Mouse (Mus musculus) cerebellum, adult 9-10 months (tissue): ENCODE results near the gene Fam171a2.

Experiments used
- DNase-seq: peaks from one replicate; pipeline ENCODE4 v3.0.0; 2022

Gene Fam171a2

DNA sequence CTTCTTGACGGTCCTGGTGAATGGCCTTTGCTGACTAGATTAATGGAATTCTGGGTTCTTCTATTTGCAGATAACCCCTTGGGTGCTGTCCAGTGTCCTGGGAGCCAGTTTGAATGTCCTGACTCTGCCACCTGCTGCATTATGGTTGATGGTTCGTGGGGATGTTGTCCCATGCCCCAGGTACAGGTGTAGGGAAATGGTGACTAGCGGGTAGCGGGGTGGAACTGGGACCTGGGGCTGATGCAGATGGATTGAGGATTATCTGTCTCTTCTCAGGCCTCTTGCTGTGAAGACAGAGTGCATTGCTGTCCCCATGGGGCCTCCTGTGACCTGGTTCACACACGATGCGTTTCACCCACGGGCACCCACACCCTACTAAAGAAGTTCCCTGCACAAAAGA, 13.6 kb downstream of the Fam171a2 start:
- peak; percentile 58 for DNase-seq

DNA sequence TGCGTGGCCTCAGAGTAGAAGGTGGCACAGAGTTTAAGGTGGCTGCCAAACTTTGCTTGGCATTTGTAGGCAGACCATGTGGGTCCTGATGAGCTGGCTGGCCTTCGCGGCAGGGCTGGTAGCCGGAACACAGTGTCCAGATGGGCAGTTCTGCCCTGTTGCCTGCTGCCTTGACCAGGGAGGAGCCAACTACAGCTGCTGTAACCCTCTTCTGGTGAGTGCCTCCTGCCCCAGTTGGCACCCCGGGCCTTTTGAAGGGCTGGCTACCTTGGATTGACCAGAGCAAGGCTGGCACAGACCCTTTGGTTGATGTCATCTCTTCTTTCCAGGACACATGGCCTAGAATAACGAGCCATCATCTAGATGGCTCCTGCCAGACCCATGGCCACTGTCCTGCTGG, 14.6 kb downstream of the Fam171a2 start:
- peak; percentile 85 for DNase-seq

DNA sequence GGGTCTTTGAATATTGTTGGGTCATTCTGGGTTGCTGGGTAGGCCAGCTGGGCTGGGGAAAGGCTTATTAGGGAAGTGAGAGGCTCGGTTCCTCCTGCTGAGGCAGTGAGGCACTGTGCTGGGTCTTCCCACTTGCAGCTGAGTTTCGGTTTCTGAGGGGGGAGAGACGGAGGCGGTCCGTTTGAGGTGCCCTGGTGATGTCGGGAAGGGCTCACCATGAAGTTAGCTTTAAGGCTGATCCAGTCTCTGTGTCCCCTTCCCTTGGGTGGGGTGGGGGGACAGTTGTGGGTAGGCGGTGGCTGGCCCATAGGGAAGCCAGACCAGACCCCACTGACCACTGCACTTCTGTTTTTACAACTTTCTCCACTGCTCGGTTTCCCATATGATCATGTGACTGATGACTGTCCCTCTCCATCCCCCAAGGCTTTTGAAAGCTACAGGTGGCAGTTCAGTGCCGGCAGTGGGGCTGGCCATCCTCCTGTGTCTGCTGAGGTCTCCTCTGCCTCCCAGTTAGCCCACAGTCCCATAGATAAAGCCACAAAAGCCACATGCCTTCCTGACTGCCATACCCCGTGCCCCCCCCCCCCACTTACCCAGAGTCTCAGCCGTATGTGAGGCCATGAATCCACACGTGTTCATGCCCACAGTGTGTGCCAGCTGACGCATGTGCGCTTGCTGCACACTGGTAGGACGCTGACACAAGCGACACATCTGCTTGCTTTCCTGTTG, 15.2 kb downstream of the Fam171a2 start:
- DNase-seq, result peak; percentile 61

DNA sequence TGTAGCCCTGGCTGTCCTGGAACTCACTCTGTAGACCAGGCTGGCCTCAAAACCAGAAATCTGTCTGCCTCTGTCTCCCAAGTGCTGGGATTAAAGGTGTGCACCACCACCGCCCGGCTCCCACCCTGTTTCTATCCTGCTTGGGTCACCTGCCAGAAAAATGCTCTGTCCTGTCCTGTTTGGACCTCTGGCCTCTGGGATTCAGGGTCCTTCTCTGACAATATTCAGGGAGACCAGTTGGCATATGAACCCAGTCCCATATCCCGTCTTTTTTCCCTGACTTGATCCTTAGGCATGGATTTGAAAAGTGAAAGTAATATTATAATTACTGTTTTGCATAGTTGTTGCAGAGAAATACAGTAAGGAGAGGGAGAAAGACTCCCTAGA, 15.8 kb downstream of the Fam171a2 start:
- DNase-seq, result peak; percentile 58

DNA sequence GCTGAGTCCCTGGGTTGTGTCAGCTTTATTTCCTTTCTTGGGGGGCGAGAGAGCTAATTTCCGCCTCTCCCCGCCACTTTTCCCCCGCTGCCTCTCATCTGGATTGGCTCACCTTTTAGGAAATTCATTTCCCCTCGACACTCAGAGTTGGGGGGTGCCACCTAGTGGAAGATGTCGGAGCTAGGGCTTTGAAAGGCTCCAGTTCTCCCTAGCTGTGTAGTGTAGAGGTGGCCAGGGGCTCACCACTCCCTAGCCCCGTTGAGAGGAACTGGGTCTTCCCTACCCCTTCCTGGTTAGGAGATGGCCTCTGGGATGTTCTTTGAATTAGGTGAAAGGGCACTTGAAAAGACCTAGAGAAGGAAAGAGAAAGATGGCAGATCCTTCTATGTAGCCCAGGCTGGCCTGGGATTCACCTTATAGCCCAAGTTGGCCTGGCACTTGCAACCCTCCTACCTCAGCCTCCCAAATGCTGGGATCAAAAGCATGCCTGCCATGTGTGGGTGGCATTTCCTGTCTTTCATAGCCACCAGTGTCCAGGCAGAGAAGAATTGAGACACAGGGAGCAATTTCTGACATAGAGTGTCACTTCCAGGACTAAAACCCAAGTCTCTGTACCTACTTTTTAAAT, 16.4 kb downstream of the Fam171a2 start:
- peak; percentile 87 for DNase-seq

DNA sequence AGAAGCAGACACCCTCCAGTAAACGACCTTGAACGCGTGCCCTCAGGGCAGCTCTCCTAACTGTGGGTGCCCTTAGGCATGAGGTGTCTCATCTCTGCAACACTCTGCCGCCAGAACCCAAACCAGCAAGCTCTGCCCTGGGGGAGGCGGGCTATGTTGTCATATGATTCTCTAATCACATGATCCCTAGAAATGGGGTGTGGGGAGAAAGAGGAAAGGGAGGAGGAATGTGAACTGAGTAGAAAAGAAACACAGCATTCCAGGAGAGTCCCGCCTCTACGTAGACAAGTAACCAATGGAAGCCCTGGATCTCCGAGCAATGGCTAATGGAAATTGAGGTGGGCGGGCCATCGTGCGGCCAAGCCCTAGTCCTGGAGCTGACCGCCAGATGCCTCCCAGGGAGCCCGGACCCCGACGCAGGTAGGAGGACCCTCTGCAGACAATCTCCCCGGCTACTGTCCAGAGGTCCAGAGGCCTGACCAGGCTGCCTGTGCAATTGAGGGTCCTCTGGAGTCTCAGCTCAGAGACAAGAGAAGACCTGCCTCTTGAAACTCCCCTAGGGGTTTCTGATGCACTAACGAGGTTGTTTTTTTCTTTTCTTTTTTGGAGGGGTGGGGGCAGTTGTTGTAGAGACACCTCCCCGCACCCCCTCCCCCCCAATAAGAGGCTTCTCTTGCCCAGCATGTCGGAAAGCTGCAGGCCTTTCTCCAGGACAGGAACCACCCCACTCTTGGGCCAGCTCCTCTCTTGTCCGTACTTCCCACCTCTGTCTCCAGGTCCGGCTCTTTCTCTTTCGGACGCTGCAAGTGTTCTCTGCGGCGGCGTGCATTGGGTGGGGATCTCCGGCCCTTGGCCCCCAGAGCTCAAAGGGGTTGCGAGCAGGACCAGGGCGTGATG, 17.1 kb downstream of the Fam171a2 start, which contains the start of gene Grn:
Grn (plus strand) TSS at position 195 of the 897 bp plus-strand sequence.
- peak; percentile 98 for DNase-seq

DNA sequence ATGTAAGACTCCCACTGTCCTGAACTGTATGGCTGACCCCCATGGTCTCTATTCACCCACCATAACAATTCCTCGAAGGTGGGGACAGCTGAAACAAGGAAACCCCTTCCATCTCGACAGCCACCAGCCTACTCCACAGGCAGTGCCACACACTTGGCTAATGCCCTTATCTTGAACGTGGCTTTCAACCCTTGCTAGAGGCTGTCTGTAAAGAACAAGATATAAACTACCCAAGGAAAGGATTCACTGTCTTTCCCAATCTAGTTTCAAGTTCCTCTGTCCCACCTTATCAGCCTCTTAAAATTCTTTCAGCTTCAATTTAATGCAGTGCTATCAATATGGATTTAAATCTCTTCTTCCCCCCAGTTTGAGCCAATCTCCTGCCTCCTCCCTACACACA, 17.9 kb downstream of the Fam171a2 start:
- DNase-seq, result no peak

DNA sequence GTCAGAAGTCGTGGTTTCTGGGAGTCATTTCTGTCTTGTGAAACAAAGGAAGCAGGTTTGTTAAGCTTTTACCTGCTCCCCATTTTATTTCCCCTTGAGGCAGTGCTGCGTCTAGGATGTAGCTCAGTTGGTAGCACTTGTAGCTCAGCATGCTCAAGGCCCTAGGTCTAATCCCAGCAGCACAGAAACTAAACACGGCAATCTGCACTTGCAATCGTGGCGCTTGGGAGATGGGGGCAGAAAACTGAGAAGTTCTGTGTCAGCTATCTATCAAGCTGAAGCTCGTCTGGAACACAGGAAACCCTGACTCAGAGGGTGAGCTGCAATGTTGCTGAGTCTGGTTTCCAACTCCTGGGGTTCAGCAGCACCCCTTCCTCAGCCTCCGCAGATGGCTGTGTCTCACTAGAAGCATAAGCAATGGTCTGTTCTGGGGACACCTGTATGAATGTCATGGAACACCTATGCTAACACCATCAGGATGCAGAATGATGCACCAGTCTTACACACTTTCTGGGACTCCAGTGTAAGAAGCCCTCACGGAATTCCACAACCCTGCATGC, 18.4 kb downstream of the Fam171a2 start:
- peak; percentile 53 for DNase-seq

DNA sequence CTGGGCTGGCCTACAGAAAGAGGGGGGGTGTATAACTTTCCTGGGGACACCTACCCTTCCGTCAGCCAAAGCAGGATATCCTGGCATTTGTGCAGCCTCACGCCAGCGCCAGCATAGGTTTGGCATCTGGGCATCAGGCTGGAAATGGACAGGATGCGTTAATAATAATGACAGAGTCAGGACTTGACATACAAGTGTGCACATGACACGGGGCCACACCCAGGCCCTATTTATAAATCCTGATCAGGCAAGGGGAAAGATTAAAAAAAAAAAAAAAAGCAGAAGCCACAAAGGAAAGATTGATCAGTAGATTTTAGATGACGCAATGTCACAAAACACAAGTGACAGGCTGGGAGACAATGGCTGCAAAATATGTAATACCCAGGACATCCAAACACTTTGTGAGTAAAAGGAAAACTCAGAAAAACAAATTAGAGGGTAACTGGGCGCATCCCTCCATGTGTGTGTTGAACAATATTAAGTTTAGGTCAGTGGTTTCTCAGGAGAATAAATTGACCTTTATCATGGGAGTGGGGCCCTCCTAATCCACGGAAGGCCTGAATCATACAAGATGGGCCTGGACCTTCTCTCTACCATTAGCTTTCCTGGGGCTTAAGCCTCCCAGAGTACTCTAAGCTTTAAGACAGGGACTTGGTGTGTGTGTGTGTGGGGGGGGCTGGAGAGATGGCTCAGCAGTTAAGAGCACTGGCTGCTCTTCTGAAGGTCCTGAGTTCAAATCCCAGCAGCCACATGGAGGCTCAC, 21.7 kb downstream of the Fam171a2 start:
- peak; percentile 8 for DNase-seq

DNA sequence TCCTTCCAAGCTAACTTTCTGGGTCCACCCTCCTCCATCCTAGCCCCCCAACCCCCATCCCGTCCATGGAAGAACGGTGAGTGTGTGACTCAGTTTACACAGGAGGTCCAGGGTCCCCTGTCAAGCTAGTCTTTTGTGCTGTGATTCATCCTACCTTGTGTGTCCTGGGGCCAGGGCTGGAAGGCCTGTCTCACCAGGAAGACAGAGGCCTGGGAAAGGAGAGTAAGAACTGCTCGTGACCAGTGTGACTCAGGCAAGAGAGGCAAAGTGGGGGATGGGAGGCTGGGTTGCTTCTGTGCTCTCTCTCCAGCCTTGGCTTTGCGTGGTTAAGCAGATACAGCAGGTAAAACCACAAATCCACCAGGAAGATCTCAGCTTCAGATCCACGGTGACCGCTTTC, 22.8 kb downstream of the Fam171a2 start:
- DNase-seq, result peak; percentile 14

DNA sequence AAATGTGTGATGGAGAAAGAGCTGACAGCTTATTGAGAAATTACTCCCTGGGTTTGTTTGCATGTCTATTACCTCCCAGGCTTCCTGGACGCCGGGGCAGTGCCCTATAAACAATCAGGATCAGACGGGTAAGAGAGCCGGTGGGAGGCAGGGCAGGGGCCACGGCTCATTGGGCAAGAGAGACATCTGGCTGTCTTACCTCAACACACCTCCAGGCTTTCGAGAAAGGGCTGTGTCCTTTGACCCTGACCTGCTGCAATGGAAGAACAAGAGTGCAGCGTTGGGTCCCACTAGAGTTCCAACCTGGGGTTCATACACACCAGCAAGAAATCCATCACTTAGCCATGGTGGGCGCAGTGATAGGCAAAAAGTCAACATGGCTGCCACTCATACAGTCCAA, 25.9 kb downstream of the Fam171a2 start:
- DNase-seq, result no peak

DNA sequence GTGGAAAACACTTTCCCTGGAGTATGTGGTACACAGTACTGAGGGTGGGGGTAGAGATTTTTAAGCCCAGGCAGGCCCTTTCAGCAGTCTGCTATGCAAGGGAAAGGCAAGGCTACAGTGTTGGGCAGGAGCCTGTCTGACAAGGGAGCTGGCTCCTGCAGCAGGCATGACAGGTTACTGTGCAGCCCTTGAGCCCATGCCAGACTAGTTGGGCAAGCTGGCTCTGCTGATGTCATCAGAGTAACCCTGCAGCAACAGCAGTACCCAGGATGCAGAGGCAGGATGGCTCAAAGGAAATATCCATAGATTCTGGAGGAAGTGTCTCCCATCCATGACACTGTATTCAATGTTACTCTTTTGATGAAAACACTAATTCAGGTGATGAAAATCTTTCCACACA, 28.6 kb downstream of the Fam171a2 start:
- DNase-seq, result peak; percentile 3

DNA sequence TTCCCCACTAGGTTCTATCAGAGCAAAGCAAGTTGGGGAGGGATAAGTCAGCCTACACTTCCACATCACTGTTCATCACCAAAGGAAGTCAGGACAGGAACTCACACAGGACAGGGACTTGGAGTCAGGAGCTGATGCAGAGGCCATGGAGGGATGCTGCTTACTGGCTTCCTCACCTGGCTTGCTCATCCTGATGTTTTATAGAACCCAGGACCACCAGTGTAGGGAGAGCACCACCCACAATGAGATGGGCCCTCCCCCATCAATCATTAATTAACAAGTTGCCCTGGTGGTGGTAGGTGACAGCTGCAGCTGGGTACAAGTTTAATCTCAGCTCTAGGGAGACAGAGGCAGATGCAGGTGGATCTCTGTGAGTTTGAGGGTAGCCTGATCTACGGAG, 30.3 kb downstream of the Fam171a2 start:
- peak; percentile 9 for DNase-seq

DNA sequence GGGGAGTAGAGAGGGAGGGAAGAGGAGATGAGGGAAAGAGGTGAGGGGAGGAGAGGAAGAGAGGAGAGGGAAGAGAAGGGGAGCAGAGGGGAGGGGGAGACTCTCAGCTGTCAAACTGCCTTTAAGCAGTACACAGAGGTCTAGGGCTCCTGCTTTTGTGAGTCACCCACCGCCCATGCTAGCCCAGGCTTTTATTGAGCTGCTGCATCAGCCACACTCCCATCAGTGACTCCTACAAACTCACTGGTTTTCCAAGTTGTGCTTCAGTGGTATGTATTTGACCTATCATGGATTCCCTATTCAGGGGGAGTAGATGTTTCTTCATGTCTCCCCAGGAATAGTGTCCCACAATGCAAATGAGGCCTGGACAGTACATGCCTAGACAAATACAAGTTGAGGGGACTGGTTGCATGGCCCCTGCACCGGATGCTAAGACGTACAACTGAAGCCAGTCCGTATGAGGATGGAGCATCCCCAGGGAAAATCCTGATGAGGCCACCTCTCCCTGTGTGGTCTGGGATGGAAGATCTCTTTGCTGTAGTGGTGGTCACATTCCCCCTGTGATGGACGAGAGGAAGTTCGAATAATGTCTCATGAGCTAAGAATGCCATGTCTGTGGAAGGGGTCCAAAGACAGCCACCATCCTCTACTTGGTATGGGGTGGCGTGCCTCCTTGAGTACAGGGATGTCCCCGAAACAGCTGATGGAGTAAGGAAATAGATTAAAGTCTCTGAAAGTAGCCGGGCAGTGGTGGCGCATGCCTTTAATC, 32.3 kb downstream of the Fam171a2 start:
- peak; percentile 3 for DNase-seq

DNA sequence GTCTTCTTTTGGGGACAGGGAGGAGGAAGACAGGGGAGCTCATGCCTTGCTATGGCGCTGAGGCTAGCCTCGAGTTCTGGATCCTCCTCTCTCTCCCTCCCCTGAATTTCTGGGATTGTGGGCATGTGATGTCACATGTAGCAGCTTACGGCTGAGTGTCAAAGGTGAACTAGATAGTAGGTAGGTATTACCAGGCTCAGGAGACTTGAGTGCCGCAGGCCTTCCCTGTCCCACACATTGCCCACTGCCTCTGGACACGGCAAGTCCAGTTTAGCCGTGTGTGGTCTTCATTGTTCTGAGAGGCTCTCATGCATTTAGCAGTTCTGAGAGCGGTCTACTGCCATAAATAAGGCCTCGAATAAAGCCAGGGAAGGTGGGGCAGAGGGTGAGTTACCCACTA, 34.4 kb downstream of the Fam171a2 start:
- DNase-seq, result peak; percentile 21

DNA sequence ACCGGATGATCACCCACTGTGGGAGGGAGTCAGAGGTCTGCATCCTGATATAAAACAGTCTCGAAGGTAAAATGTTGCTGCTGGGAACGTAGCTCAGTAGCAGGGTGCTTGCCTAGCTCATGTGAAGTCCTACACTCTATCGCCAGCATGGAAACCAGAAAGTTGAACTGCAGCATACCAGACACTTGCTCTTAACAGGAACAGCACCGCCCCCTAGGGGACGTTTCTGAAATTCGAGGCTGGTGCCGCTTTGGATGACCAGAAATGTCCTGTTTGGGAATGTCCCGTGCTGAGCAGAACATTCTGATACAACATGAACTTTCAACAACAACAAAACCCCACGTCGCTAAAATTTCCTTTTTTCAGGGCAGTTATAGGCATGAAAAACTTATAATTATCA, 35.8 kb downstream of the Fam171a2 start:
- peak; percentile 94 for DNase-seq

DNA sequence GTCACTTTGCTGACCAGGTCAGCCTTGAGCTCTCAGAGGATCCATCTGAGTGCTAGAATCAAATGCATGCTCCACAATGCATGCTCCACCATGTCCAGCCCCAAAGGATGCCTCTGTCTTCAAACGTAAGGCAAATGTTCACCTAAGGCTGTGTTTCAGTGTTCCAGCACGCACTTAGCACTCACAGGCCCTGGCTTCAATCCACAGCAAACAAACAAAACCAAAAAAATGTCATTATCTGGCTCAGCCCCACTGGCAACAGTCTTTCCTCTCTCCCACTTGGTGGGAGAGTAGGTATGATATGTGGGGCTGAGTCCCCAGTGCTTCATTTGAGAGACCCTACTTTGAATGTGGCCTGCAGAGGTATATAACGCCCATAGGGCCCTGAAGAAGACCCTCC, 36.4 kb downstream of the Fam171a2 start:
- peak; percentile 39 for DNase-seq

DNA sequence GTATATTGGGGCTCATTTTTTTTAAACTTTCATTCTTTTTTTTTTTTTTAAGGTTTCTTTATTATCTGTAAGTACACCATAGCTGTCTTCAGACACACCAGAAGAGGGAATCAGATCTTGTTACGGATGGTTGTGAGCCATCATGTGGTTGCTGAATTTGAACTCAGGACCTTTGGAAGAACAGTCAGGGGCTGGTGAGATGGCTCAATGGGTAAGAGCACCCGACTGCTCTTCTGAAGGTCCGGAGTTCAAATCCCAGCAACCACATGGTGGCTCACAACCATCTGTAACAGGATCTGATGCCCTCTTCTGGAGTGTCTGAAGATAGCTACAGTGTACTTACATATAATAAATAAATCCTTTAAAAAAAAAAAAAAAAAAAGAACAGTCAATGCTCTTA, 37.1 kb downstream of the Fam171a2 start:
- peak; percentile 36 for DNase-seq

DNA sequence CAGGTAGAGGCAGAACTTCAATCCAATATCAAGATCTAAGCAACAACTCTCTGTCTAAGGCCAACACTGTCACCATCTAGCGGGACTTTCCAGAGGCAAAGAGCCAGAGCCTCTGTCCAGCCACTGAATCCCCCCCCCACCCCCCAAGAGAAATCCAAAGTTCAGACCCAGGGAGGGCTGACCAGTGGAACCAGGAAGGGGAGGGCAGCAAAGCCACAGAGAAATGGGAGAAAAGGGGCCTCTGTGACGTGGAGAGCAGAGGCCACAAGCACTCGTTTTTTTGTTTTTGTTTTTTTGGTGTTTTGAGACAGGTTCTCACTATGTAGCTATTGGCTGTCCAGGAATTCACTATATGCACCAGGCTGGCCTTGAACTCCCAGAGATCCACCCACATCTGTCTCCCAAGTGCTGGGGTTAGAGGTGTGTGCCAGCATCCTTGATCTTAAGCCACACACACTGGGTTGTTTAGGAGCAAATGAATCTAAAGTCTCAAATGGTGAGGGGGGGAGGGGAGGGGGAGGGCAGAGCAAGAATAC, 37.6 kb downstream of the Fam171a2 start:
- peak; percentile 55 for DNase-seq

DNA sequence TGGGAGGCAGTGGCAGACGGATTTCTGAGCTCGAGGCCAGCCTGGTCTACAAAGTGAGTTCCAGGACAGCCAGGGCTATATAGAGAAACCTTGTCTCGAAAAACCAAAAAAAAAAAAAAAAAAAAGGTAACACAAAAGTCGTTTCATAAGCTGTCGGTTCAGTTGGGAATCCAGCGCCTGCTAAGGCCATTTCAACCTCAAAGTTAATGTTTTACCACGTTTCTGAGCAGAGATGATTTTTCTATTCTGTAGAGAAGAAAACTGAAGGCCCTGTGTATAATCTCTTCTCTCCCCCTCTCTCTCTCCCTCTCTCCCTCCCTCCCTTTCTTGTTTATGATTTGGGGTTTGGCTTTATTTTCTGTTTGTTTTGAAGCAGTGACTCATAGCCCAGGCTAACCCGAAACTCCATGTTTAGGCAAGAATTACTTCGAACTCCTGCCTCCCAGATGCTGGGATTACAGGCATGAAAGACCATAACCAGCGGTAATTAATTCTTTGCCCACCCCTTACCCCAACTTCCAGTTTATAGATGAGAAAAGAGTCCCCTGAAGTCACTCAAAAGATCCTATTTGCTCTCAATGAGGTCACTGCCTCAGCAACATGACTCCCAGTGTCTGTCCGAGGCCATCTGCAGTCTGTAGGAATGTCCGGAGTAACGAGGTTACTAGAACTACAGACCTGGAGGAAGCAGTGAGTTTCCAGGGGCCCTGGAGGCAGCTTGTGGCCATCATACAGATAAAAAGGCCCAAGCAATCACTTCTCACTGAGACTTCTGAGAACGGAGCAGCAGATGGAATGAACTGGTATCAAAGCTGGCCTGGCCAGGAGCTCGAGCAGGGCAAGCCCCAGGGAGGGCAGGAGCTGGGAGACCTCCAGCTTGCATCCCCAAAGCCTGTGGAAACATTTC, 38.3 kb downstream of the Fam171a2 start:
- peak; percentile 63 for DNase-seq
